Mouse (Mus musculus) heart, embryonic 10.5 days (tissue): ENCODE measurements at regions not wholly inside any gene's neighbourhood (a gene's known extent, or its start where the extent isn't known, plus 50 kb on each side); places are given as distances from the start of the nearest gene placed in this dataset.

ENCODE experiments used
- DNase-seq: peaks from one replicate; pipeline ENCODE4 v3.0.0-alpha.2; 2017; ENCODE audit warnings: low spot score
- H3K27ac ChIP-seq: fragments of 300-500 bp; sonication (generic); 2 replicates; pipeline ENCODE4 v1.5.1; 2016; ENCODE audit warnings: mild to moderate bottlenecking
- H3K27me3 ChIP-seq: fragments of 300-500 bp; sonication (generic); 2 replicates; pipeline ENCODE4 v1.6.1; 2016; ENCODE audit warnings: mild to moderate bottlenecking; ENCODE audit not compliant: poor library complexity, insufficient read depth, severe bottlenecking
- H3K36me3 ChIP-seq: fragments of 300-500 bp; sonication (generic); 2 replicates; pipeline ENCODE4 v1.6.1; 2016; ENCODE audit warnings: mild to moderate bottlenecking, moderate library complexity
- H3K4me1 ChIP-seq: fragments of 300-500 bp; sonication (generic); 2 replicates; pipeline ENCODE4 v1.6.1; 2016; ENCODE audit warnings: mild to moderate bottlenecking
- H3K4me3 ChIP-seq: fragments of 300-500 bp; sonication (generic); 2 replicates; pipeline ENCODE4 v1.5.1; 2016; ENCODE audit warnings: mild to moderate bottlenecking, moderate library complexity
- H3K9me3 ChIP-seq: fragments of 300-500 bp; sonication (generic); 2 replicates; pipeline ENCODE4 v1.6.1; 2016; ENCODE audit warnings: mild to moderate bottlenecking, moderate library complexity
- WGBS: fragments of 180-500 bp; shearing (Covaris S2); methylation state at CpG from one replicate; pipeline ENCODE4 v1.1.7; 2016; 5-methylcytosine and 5-hydroxymethylcytosine counted together

DNA sequence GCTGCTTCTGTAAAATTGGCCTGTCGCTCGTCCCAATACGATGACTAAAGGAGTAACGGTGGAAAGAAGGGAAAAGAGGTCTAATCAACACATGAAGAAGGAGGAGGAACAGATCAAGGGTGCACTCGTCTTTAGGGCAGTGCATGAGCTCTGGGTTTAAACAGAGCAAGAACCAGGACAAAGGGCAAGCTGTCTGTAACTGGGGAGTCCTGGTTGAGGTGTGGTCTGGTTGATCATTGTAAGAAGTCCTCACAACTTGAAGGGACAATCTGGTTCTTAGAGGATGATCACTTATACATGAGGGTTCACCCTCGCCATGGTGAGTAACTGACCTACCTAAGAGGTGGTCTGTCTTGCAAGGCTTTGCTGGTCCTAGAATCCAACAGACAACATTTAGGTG lies 105.2 kb upstream of the Gls start:
- DNase-seq: no peak
- no peak overlapping the region for H3K4me3 ChIP-seq
- no peaks in the 10 kb centered on the region for H3K4me1 ChIP-seq
- whole genome bisulfite sequencing: 80% methylated on average over 6 of the region's 6 CpGs
- H3K27me3 ChIP-seq: no peaks in the 10 kb centered on the region
- H3K36me3 ChIP-seq: no peaks in the 10 kb centered on the region
- H3K9me3 ChIP-seq: no peaks in the 10 kb centered on the region
- H3K27ac ChIP-seq: no peak overlapping the region

DNA sequence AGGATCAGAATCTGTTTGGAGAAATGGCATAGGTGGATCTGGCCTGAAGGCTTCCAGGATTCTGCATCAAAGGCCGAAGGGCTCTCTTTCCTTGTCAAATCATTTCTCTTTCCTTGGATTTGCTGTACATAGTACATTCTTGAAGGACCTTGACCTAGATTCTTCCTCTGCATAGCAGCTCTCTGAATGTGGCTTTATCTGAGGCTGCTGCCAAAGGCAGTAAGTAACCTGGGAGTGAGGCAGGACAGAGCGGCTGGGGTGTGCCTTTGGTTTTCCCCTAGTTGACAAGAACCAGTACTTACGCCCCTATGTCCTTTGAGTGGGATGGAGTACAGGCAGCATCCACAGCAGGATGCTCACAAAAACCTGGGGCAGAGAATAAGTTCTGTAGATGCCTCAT lies 103.7 kb upstream of the Gls start:
- 78% methylated on average over 3 of the region's 3 CpGs for WGBS
- H3K36me3 ChIP-seq: no peaks in the 10 kb centered on the region
- no peak overlapping the region for H3K27ac ChIP-seq
- no peaks in the 10 kb centered on the region for H3K27me3 ChIP-seq
- DNase-seq: no peak
- H3K4me3 ChIP-seq: no peak overlapping the region
- H3K9me3 ChIP-seq: no peaks in the 10 kb centered on the region
- no peaks in the 10 kb centered on the region for H3K4me1 ChIP-seq

DNA sequence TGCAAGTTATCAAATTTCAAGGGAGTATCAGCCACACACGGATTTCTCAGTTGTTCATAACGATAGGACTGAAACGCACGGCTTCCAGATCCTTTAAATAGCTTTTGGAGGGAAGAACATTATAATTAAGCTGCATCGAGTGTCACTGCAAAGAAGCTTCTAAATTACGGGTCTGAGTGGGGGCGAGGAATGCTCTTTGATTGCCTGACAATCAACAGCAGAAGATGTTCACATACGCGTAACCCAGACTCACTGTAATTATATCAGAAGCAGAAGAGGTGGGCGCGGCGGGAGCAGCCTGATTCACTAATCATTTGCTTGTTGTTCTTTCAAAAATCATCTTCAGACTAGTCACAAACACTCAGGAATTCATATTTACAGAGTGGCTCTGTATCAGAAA lies 99.0 kb upstream of the Gls start:
- WGBS: 79% methylated on average over 12 of the region's 12 CpGs
- no peaks in the 10 kb centered on the region for H3K36me3 ChIP-seq
- no peaks in the 10 kb centered on the region for H3K4me1 ChIP-seq

DNA sequence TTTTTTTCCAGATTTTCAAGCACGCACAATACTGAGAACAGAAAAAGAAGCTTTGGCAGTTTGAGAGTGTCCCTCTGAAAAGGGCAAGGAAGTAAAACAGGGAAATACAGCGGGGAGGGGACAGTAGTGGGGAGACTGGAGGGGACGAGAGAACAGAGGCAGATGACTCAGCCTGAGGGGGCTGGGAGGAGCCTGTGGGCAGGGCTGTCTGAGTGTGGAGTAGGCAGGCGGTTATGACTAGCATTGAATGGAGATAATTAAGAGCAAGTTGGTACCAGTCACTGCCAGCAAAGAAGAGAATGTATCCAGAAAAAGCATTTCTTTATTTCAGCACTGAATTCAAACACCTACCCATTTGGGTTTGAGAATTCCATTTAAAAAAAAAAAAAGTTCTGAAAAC lies 98.4 kb upstream of the Gls start:
- DNase-seq: no peak
- Histone ChIP-seq H3K27me3 (no peaks in the 10 kb centered on the region), H3K9me3 (no peaks in the 10 kb centered on the region), H3K4me1 (no peaks in the 10 kb centered on the region), H3K36me3 (no peaks in the 10 kb centered on the region), H3K27ac (no peak overlapping the region), H3K4me3 (no peak overlapping the region)
- WGBS: 44% methylated on average over 4 of the region's 4 CpGs

More for the DNA sequence above, 99.0 kb upstream of the Gls start:
- no peak for DNase-seq
- Histone ChIP-seq H3K27ac (no peak overlapping the region), H3K4me3 (no peak overlapping the region), H3K9me3 (no peaks in the 10 kb centered on the region), H3K27me3 (no peaks in the 10 kb centered on the region)

DNA sequence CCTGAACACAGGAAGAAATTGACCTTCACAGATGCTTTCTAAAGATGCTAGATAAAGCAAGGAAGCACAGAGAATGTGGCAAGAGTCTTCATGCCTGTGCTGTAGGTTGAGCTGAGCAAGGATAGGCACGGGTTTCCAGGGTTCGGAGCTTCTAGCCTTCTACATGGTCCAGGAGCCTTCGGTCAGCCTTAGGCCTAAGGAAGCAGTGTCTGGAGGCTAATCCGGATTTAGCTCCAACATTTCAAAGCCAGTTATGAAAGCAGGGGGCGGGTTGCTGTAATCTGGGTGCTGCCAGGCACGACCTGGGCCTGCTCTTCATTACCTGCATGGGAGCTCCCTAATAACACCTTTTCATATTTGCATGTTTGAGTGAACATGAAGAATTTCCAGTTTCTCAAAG lies 97.5 kb upstream of the Gls start:
- Histone ChIP-seq H3K4me3 (no peak overlapping the region), H3K36me3 (no peaks in the 10 kb centered on the region), H3K27me3 (no peaks in the 10 kb centered on the region), H3K4me1 (no peaks in the 10 kb centered on the region), H3K9me3 (no peaks in the 10 kb centered on the region), H3K27ac (no peak overlapping the region)
- DNase-seq: no peak
- WGBS: 86% methylated on average over 6 of the region's 6 CpGs

DNA sequence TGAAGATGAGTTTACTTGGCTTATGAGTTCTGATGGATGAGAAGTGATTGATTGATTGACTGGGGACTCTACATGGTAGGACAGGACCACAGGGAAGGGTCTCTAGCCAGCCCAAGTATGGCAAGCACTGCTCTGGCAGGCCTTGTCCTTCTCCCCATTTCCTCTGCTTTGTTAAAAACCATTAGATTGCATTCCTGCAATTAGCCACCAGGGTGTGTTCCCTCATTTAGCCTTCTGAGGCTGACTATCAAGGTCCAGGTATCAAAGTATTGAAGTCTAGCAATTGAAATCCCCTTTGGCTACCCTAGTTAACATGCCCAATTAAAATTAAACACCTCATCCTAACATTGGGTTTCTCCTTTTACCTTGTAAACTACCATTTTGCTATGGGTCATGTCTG lies 95.5 kb upstream of the Gls start:
- no peak for DNase-seq
- H3K4me1 ChIP-seq: no peaks in the 10 kb centered on the region
- H3K27ac ChIP-seq: no peak overlapping the region

DNA sequence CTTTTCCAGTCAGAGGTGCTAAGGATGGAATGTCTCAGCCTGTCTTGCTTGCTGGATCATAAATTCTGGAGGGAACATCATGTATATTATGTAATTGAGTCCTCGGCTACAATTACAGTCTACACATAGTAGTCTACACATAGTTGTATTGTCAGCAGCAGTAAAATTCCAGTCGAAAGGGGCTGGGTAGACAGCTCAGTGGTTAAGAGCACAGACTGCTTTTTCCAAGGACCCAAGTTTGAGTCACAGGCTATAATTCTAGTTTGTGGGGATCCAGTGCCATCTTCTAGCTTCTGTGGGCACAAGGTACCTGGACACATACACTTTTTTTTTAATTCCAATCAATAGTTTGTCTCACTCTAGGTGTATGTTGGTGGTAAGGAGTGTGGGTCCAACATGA lies 91.3 kb upstream of the Gls start:
- no peaks in the 10 kb centered on the region for H3K4me1 ChIP-seq
- no peaks in the 10 kb centered on the region for H3K36me3 ChIP-seq
- H3K9me3 ChIP-seq: no peaks in the 10 kb centered on the region
- no peaks in the 10 kb centered on the region for H3K27me3 ChIP-seq
- WGBS: 83% methylated on average over 2 of the region's 2 CpGs
- H3K4me3 ChIP-seq: no peak overlapping the region
- H3K27ac ChIP-seq: no peak overlapping the region
- DNase-seq: no peak

More for the DNA sequence above, 95.5 kb upstream of the Gls start:
- no peaks in the 10 kb centered on the region for H3K27me3 ChIP-seq
- no peaks in the 10 kb centered on the region for H3K36me3 ChIP-seq
- H3K4me3 ChIP-seq: no peak overlapping the region
- no peaks in the 10 kb centered on the region for H3K9me3 ChIP-seq

DNA sequence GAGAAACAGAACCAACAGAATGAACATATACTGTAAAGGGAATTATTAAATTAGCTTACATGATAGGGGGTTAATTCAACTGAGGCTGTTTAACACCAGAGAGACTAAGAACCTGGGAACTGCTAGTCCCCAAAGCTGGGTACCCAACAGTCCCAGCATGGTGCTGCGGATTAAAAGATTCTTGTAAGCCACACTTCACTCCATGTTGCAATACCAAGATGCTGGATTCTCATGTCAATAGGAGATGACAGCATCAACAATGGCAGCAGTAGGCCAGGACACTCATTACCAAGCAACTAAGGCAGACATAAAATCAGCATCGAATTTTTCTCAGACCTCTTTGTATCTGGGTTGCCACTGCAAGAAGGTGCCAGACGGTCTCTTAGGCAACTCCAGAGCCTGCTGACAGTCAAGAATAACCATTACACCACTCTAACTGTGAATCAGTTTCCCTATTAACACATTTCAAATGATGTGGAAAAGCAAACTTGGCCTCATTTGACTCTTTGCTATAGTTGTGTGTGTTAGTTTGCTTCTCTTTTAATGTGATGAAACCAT lies 79.1 kb upstream of the Gls start:
- Histone ChIP-seq H3K36me3 (no peaks in the 10 kb centered on the region), H3K27me3 (no peaks in the 10 kb centered on the region), H3K27ac (no peak overlapping the region), H3K4me1 (no peaks in the 10 kb centered on the region), H3K9me3 (no peaks in the 10 kb centered on the region), H3K4me3 (no peak overlapping the region)
- DNase-seq: no peak
- 77% methylated on average over 3 of the region's 3 CpGs for WGBS

DNA sequence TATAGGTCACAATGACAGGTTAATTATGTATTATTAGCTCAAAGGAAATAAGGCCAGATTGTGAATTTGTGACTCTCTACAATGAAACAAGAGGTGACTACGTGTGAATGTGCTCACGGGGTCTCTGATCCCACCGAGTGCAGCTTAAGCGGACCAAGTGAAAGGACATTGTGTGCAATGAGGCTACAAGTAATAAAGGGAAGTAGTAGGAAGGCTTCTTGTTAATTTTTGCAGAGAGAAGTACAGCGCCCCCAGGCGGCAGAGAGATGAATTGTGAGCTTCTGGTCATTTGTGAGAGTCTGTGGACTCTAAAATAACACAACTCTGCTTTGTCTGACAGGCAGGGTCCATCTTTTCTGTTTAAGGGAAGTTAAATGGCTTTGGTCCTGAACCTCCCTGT lies 73.9 kb upstream of the Gls start:
- no peaks in the 10 kb centered on the region for H3K4me1 ChIP-seq
- no peaks in the 10 kb centered on the region for H3K27me3 ChIP-seq
- no peaks in the 10 kb centered on the region for H3K9me3 ChIP-seq
- H3K27ac ChIP-seq: no peak overlapping the region
- H3K36me3 ChIP-seq: no peaks in the 10 kb centered on the region
- DNase-seq: no peak
- no peak overlapping the region for H3K4me3 ChIP-seq
- 65% methylated on average over 6 of the region's 6 CpGs for WGBS

DNA sequence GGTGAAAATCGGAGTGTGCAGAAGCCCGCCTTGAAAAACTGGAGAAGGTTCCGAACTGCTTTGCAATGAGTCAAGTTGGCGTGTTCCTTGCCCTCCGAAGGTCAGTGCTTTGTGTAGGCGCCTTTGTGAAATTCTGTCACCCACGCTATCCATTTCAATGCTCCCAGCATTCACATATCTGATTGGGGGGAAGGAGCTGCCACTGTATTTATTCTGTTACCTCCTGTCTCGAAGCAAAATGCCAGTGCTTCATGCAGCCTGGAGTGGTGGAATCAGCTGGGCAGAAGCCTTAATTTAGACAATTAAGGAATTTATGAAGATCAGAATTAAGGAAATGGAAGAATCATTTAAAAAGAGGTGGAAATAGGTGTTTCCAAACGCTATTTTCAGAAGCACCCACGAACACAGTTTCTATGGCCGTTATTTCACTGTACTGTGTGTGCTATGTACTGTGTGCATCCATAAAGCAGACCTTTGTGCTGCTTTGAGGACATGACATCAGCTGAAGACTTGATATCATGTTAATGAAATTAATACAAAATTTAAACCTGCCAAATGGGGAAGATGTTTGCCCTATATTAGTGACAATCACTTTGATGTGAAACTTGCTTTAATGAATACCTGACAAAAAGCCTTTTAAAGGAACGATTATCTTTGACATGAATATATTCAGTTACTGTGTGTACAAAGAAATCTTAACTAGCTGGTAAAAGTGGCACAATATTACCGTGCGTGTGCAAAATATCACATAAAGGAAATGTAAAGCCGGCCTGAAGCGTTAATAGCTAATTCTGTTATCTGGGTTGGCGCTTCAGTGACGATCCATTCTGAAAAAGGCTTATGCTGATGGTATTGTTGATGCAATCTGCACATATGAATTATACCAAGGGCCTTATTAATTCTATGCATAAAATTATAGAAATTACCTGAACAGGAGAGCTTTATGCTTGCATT lies 72.9 kb upstream of the Gls start:
- Histone ChIP-seq H3K4me1 (no peaks in the 10 kb centered on the region), H3K9me3 (no peaks in the 10 kb centered on the region), H3K36me3 (no peaks in the 10 kb centered on the region), H3K4me3 (no peak overlapping the region), H3K27me3 (no peaks in the 10 kb centered on the region), H3K27ac (no peak overlapping the region)
- DNase-seq: no peak
- WGBS: 85% methylated on average over 18 of the region's 18 CpGs

DNA sequence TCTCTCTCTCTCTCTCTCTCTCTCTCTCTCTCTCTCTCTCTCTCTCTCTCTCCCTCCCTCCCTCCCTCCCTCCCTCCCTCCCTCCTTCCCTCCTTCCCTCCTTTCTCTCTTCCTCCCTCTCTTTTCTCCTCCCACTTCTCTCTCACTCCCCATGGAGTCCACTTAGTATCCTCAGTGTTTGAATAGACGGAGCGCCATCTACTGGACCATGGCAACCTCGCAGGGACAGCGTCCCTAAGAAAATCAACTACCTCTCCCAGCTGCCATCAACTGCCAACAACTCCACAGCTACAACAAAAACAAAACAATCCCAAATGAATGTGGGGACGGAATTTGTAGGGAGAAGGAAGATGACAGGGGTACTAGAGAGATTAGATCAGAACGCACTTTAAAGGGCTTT lies 69.5 kb upstream of the Gls start:
- no peak for DNase-seq
- H3K27me3 ChIP-seq: no peaks in the 10 kb centered on the region
- no peak overlapping the region for H3K27ac ChIP-seq
- no peaks in the 10 kb centered on the region for H3K4me1 ChIP-seq
- no peak overlapping the region for H3K4me3 ChIP-seq
- H3K9me3 ChIP-seq: no peaks in the 10 kb centered on the region
- H3K36me3 ChIP-seq: no peaks in the 10 kb centered on the region
- WGBS: 7% methylated on average over 6 of the region's 6 CpGs

DNA sequence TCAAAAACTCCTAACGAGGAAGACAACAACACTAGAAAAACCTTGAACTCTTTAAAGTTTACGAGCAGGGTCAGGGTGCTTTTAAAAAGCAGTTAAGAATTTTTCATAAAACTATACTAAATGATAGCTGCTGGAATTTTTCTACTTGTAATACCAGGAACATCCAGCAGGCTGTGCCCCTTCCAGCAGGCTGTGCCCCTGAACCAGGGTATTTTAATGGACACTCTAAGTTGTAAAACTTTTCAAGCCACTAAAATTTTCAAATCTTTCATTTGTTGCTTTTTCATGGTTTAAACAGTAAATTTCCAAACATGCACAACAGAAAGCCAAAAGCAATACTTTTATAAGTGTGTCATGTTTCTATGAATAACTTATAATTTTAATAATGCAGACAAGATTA lies 68.2 kb upstream of the Gls start:
- Histone ChIP-seq H3K9me3 (no peaks in the 10 kb centered on the region), H3K27me3 (no peaks in the 10 kb centered on the region), H3K4me3 (no peak overlapping the region), H3K36me3 (no peaks in the 10 kb centered on the region), H3K27ac (no peak overlapping the region), H3K4me1 (no peaks in the 10 kb centered on the region)
- DNase-seq: no peak
- 53% methylated on average over 2 of the region's 2 CpGs for WGBS

DNA sequence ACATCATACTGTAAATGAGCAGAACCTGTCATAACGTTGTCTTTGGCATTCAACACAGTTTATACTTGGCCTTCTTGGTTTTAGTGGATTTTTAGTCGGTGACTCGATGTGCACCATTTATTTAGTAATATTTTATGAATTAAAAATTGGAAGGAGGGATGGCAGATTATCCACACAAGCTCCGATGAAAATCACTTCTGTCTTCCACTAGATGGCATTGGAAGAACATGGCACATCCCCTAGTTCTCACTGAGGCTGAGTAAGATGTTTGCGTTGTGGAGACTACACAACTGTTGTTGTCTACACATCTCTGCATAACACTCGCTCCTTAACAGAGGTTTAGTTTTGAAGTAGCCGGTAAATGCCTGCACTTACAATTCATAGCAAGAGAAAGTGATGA lies 66.5 kb upstream of the Gls start:
- Histone ChIP-seq H3K27ac (no peak overlapping the region), H3K36me3 (no peaks in the 10 kb centered on the region), H3K27me3 (no peaks in the 10 kb centered on the region), H3K4me1 (no peaks in the 10 kb centered on the region), H3K9me3 (no peaks in the 10 kb centered on the region), H3K4me3 (no peak overlapping the region)
- DNase-seq: no peak
- 64% methylated on average over 7 of the region's 7 CpGs for WGBS

DNA sequence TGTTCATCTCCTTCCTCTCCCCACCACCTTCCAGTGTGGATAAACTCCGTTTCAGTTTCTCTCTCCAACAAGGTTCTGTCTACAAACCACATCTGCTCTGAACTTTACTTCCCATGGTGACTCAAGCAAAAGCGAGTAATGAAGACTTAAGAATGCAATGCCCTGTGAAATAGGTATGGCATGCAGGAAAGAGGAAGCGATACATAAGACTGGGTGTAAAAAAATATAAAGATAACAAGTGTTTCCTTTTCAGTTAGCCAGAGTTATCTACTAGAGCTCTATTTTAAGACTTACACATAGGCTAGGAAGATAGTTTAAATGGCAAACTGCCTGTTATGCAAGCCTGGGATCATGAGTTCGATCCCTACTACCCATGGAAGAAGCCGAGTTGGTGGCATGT lies 65.3 kb upstream of the Gls start:
- H3K27me3 ChIP-seq: no peaks in the 10 kb centered on the region

More for the DNA sequence above, 65.3 kb upstream of the Gls start:
- Histone ChIP-seq H3K4me1 (no peaks in the 10 kb centered on the region), H3K36me3 (no peaks in the 10 kb centered on the region), H3K9me3 (no peaks in the 10 kb centered on the region), H3K4me3 (no peak overlapping the region), H3K27ac (no peak overlapping the region)
- WGBS: 70% methylated on average over 5 of the region's 5 CpGs
- no peak for DNase-seq
